Mouse (Mus musculus) neural tube, embryonic 15.5 days (tissue): ENCODE measurements at regions not wholly inside any gene's neighbourhood (a gene's known extent, or its start where the extent isn't known, plus 50 kb on each side); places are given as distances from the start of the nearest gene placed in this dataset.

Experiments used
- ATAC-seq: fragments of 200-750 bp; cut with Nextera tagmentation; 2 replicates; pipeline ENCODE4 v1.8.0; 2017; ENCODE audit warnings: mild to moderate bottlenecking, moderate TSS enrichment, moderate library complexity; ENCODE audit not compliant: low FRiP score
- H3K27ac ChIP-seq: fragments of 300-500 bp; sonication (generic); replicated peaks from 2 replicates; pipeline ENCODE4 v1.5.1; 2015; ENCODE audit warnings: mild to moderate bottlenecking, inconsistent platforms
- H3K27me3 ChIP-seq: fragments of 300-500 bp; sonication (generic); replicated peaks from 2 replicates; pipeline ENCODE4 v1.6.1; 2015; ENCODE audit warnings: inconsistent platforms
- H3K36me3 ChIP-seq: fragments of 300-500 bp; sonication (generic); 2 replicates; pipeline ENCODE4 v1.6.1; 2015; ENCODE audit warnings: inconsistent platforms
- H3K4me1 ChIP-seq: fragments of 300-500 bp; sonication (generic); 2 replicates; pipeline ENCODE4 v1.6.1; 2015; ENCODE audit warnings: inconsistent platforms
- H3K4me2 ChIP-seq: fragments of 300-500 bp; sonication (generic); 2 replicates; pipeline ENCODE4 v1.6.1; 2015; ENCODE audit warnings: inconsistent platforms, mild to moderate bottlenecking, moderate library complexity
- H3K4me3 ChIP-seq: fragments of 300-500 bp; sonication (generic); replicated peaks from 2 replicates; pipeline ENCODE4 v1.5.1; 2015; ENCODE audit warnings: mild to moderate bottlenecking, inconsistent platforms
- H3K9ac ChIP-seq: fragments of 300-500 bp; sonication (generic); replicated peaks from 2 replicates; pipeline ENCODE4 v1.6.1; 2015; ENCODE audit warnings: mild to moderate bottlenecking, inconsistent platforms
- H3K9me3 ChIP-seq: fragments of 300-500 bp; sonication (generic); replicated peaks from 2 replicates; pipeline ENCODE4 v1.6.1; 2016; ENCODE audit warnings: inconsistent platforms
- WGBS: fragments of 180-500 bp; shearing (Covaris S2); methylation state at CpG from one replicate; pipeline ENCODE4 v1.1.7; 2015; ENCODE audit warnings: mixed read lengths; 5-methylcytosine and 5-hydroxymethylcytosine counted together

- WGBS = 88% methylated on average over 4 of the region's 4 CpGs
Measured at GRCm38 (mm10) chr11:8377301-8377700, 287.0 kb downstream of the Tns3 start.

GRCm38 (mm10) chr11:8365545-8365944 is 298.8 kb downstream of the Tns3 start:
- Histone ChIP-seq H3K27me3 (no peaks in the 10 kb centered on the region), H3K9me3 (no peaks in the 10 kb centered on the region), H3K36me3 (no peaks in the 10 kb centered on the region), H3K4me2 (no peak overlapping the region), H3K9ac (no peak overlapping the region), H3K4me1 (no peaks in the 10 kb centered on the region), H3K4me3 (no peak overlapping the region), H3K27ac (no peak overlapping the region)
- ATAC-seq = no peak
- WGBS = 87% methylated on average over 1 of the region's 1 CpGs

More at GRCm38 (mm10) chr11:8377301-8377700, 287.0 kb downstream of the Tns3 start:
- no peak overlapping the region for H3K9ac ChIP-seq
- no peak overlapping the region for H3K4me2 ChIP-seq
- no peaks in the 10 kb centered on the region for H3K9me3 ChIP-seq
- H3K27ac ChIP-seq = no peak overlapping the region
- H3K36me3 ChIP-seq = no peaks in the 10 kb centered on the region
- H3K4me3 ChIP-seq = no peak overlapping the region
- H3K27me3 ChIP-seq = no peaks in the 10 kb centered on the region
- H3K4me1 ChIP-seq = no peaks in the 10 kb centered on the region
- ATAC-seq = no peak

DNA sequence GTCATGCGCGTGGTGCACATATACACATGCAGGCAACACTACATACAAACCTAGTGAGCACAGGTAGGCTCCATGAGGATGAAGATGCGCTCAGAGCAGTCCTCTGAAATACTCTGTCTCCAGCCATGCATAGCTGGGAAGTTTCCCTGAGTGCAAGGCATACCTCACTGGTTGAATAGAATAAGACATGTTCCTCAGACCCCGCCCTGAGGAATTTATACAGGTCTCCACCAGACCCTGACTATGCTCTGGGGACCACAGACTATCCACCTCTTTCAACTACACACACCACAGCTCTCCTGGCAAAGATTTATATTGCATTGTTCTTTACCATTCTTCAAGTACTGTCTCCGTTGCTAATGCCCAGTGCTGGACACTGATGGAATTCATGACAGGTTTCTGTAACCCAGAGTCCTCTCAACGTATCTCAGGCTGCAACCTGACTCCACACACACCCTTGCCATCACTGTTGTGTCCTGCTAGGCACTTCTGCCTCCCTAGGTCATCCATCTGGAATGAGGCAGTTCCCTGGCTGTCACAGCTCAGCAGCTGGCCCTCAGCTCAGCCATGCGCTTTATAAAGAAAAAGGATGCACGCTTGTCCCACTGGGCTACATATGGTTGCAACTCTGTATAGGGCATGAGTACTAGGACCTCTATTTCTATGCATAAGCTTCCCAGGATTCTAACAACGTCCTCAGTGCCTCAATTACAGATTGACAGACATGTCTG is 299.5 kb downstream of the Tns3 start:
- Histone ChIP-seq H3K4me2 (no peak overlapping the region), H3K9me3 (no peaks in the 10 kb centered on the region), H3K27me3 (no peaks in the 10 kb centered on the region), H3K9ac (no peak overlapping the region), H3K4me1 (no peaks in the 10 kb centered on the region), H3K27ac (no peak overlapping the region), H3K36me3 (no peaks in the 10 kb centered on the region), H3K4me3 (no peak overlapping the region)
- 75% methylated on average over 9 of the region's 9 CpGs for whole genome bisulfite sequencing
- no peak for ATAC-seq

DNA sequence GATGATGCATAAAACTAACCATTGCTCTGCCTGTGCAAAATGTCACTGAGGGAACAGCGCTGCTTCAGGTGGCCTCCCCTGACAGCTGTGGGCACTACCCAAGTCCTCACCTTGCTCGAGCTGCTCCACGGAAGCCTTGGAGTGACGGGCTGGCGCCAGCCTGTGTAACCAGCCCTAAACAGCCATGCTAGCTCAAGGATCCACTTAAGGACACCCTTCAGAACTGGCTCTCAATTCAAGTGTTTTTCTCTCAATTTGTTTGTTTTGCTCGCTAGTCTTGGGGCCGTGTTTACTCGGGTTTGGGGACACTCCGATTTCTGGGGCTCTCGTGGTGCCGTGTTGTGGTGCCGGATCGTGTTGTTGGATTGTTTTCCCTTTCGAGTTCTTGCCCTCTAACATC is 319.4 kb downstream of the Tns3 start:
- no peaks in the 10 kb centered on the region for H3K9me3 ChIP-seq
- no peak overlapping the region for H3K27ac ChIP-seq
- H3K27me3 ChIP-seq = no peaks in the 10 kb centered on the region
- H3K9ac ChIP-seq = no peak overlapping the region
- no peak overlapping the region for H3K4me3 ChIP-seq
- no peak overlapping the region for H3K4me2 ChIP-seq
- no peaks in the 10 kb centered on the region for H3K36me3 ChIP-seq
- no peak for ATAC-seq
- WGBS = 77% methylated on average over 14 of the region's 14 CpGs
- no peaks in the 10 kb centered on the region for H3K4me1 ChIP-seq

DNA sequence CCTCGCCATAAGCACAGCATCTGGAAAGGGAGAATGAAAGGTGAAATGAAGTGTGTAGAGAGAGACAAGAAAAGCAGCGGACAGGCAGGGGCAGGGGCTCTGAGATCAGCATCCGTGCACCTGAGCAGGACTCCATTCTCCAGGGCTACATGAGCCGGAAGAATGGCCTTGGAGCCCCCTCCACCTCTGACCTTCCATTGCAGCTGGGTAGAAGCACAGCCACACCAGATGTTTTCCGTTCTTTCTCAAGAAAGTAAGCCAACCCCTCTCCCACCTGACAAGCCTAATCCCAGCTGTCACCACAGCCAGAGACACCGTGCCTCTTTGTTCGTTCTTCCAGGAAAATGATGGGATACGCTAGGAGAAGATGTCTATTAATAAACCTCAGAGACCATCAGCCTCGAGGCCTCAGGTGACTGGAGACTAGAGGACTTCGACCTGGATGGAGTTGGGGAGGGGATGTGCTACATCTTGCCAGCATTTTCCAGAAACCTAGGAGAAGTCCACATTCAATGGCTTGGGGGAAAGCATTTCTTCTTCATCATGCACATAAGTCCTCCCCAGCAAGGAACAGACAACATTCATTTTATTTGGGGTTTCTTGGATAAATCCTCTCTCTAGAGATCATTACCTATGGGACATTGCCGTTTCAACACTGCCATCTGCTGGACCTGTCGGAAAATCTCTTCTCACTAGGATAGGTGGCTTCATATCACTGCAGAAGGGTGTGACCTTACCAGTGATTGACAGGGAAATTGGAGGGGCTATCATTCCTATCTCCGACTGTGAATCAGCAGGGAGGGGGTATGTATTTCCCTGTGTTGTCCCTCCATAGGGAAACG is 361.8 kb downstream of the Tns3 start:
- H3K4me2 ChIP-seq = no peak overlapping the region
- peak; percentile 72; the same call in 1 of the 2 replicates for ATAC-seq
- WGBS = 65% methylated on average over 14 of the region's 14 CpGs
- H3K27ac ChIP-seq = no peak overlapping the region
- no peaks in the 10 kb centered on the region for H3K9me3 ChIP-seq
- H3K4me1 ChIP-seq = no peaks in the 10 kb centered on the region
- no peak overlapping the region for H3K9ac ChIP-seq
- no peaks in the 10 kb centered on the region for H3K36me3 ChIP-seq
- H3K27me3 ChIP-seq = no peaks in the 10 kb centered on the region
- H3K4me3 ChIP-seq = no peak overlapping the region

- H3K27ac ChIP-seq = no peak overlapping the region
- H3K27me3 ChIP-seq = no peaks in the 10 kb centered on the region
- no peak for ATAC-seq
- no peaks in the 10 kb centered on the region for H3K36me3 ChIP-seq
- H3K4me3 ChIP-seq = no peak overlapping the region
- 74% methylated on average over 5 of the region's 5 CpGs for WGBS
- H3K9ac ChIP-seq = no peak overlapping the region
- no peaks in the 10 kb centered on the region for H3K4me1 ChIP-seq
- no peak overlapping the region for H3K4me2 ChIP-seq
- H3K9me3 ChIP-seq = no peaks in the 10 kb centered on the region
Measured at GRCm38 (mm10) chr11:8297462-8297861, 366.9 kb downstream of the Tns3 start.

GRCm38 (mm10) chr11:8293322-8294014 is 370.9 kb downstream of the Tns3 start:
- Histone ChIP-seq H3K4me2 (no peak overlapping the region), H3K27me3 (no peaks in the 10 kb centered on the region), H3K9me3 (no peaks in the 10 kb centered on the region), H3K9ac (no peak overlapping the region), H3K4me1 (no peaks in the 10 kb centered on the region), H3K36me3 (no peaks in the 10 kb centered on the region), H3K27ac (no peak overlapping the region), H3K4me3 (no peak overlapping the region)
- 34% methylated on average over 6 of the region's 6 CpGs for WGBS
- peak; percentile 35; the same call in 1 of the 2 replicates for ATAC-seq

- no peak overlapping the region for H3K9ac ChIP-seq
- H3K4me3 ChIP-seq = no peak overlapping the region
- no peaks in the 10 kb centered on the region for H3K9me3 ChIP-seq
- no peak overlapping the region for H3K4me2 ChIP-seq
- H3K36me3 ChIP-seq = no peaks in the 10 kb centered on the region
- ATAC-seq = no peak
- no peaks in the 10 kb centered on the region for H3K27me3 ChIP-seq
- WGBS = 88% methylated on average over 1 of the region's 1 CpGs
- no peaks in the 10 kb centered on the region for H3K4me1 ChIP-seq
- no peak overlapping the region for H3K27ac ChIP-seq
Measured at GRCm38 (mm10) chr11:8285271-8285670, 379.1 kb downstream of the Tns3 start.

DNA sequence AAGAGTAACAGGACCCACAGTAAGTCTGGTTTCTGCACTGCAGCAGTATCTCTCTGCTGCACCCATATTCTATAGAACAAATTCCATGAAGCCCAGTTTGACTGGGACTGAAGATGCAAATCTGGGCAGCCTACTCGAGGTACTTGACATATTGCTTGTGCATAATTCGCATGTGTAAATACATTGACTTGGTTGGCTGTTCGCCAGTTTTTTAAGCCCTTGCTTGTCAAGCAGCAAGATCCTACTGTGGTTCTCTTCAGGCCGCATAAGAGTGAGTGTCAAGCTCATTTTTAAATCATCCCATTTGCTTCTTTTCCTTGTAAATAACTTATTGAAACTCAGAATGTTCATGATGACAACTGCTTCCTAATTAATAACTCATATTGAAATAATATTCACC is 389.1 kb downstream of the Tns3 start:
- Histone ChIP-seq H3K36me3 (no peaks in the 10 kb centered on the region), H3K4me2 (no peak overlapping the region), H3K4me1 (no peaks in the 10 kb centered on the region), H3K4me3 (no peak overlapping the region), H3K27me3 (no peaks in the 10 kb centered on the region), H3K9me3 (no peaks in the 10 kb centered on the region), H3K9ac (no peak overlapping the region), H3K27ac (no peak overlapping the region)
- no peak for ATAC-seq
- WGBS = 69% methylated on average over 4 of the region's 4 CpGs

- Histone ChIP-seq H3K4me1 (no peaks in the 10 kb centered on the region), H3K36me3 (no peaks in the 10 kb centered on the region), H3K27me3 (no peaks in the 10 kb centered on the region), H3K9me3 (no peaks in the 10 kb centered on the region), H3K4me2 (no peak overlapping the region), H3K9ac (no peak overlapping the region), H3K4me3 (no peak overlapping the region), H3K27ac (no peak overlapping the region)
- WGBS = 82% methylated on average over 2 of the region's 2 CpGs
- ATAC-seq = no peak
Measured at GRCm38 (mm10) chr11:8269171-8269570, 395.2 kb downstream of the Tns3 start.

DNA sequence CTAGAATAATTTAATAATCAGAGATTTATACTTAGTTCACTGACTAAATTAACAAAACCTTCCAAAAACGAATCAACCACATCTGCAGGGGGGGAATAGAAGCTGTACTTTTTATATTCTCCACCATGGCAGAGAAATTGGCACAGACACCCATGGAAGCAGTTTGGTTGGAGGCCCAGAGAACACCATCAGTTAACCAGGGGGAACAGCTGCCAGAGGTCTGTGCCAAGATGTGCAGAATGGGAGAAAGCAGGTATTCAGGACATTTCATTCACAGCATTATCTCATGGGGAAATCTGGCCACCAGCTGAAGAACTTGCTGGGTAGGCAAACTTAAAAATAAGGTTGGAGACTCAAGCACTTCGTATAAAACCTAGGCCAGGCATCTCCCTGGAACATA is 410.3 kb downstream of the Tns3 start:
- ATAC-seq = no peak
- H3K4me1 ChIP-seq = no peaks in the 10 kb centered on the region

More for the DNA sequence above, 410.3 kb downstream of the Tns3 start:
- no peak overlapping the region for H3K4me3 ChIP-seq
- H3K27me3 ChIP-seq = no peaks in the 10 kb centered on the region
- H3K9ac ChIP-seq = no peak overlapping the region
- no peaks in the 10 kb centered on the region for H3K36me3 ChIP-seq
- no peak overlapping the region for H3K4me2 ChIP-seq
- 63% methylated on average over 2 of the region's 2 CpGs for WGBS
- H3K9me3 ChIP-seq = no peaks in the 10 kb centered on the region
- H3K27ac ChIP-seq = no peak overlapping the region
